Mouse (Mus musculus) left cerebral cortex, postnatal 4 days (tissue): ENCODE measurements around the gene Nap1l1. TPM values are rescaled to one million over a fixed set of nuclear protein-coding genes. Genes with fewer than 3 reads are reported as not detected.

Source experiments
- DNase-seq: peaks from one replicate; pipeline ENCODE4 v3.0.0-alpha.2; 2022
- intact Hi-C: fragments of 180-260 bp; cut with DNase I; formaldehyde crosslinking; loops from one replicate; pipeline ENCODE4 v1.15.1; 2025
- total RNA-seq, 2 experiments: library from RNA; stranded (reverse); gene quantifications; 2 replicates each; pipeline ENCODE4 v1.2.3; 2021

The Nap1l1 gene
- total RNA-seq, 2 experiments from 2014 or later, result 229 to 241 TPM

DNA sequence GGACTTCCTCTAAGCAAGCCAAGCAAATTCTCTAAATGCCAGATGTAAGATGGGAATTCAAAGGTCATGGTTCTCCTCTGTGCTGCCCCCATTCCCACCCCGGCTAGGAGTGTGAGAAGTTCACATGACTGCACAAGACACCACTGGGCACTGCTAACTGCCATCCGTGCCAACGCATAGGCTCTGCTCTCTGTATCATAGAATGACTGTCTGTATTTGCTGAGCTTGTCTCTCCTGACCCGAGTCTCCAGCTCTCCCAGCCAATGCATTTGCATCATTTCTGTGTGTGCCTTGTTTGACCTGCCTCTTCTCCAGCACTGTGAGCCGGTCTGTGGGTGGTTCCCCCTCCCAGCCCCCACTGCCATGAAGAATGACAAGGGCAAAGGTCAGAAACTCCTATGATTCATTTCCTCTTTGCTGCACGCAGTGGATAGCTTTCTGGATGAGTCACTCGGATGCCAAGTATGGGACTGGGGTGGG lies 70.8 kb downstream of the Nap1l1 start:
- no peak for DNase-seq
- intact Hi-C loops, result no loop called here

DNA sequence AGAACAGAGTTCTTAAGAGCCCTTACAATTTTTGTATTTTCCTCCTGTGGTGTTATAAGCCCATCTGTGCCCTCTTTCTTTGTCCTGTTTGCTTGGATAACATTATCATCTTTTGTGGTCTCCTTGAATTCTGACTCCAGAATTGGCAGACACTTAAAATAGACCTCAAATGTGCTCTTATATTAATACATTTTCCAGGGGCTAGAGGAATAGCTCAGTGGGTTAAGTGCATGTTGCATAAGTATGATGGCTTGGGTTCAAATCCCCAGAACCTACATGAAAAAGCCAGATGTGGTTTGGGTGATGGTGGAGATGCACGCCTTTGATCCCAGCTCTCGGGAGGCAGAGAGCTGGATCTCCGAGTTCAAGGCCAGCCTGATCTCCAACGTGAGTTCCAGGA lies 71.3 kb downstream of the Nap1l1 start:
- intact Hi-C loops, result no loop called here
- no peak for DNase-seq

DNA sequence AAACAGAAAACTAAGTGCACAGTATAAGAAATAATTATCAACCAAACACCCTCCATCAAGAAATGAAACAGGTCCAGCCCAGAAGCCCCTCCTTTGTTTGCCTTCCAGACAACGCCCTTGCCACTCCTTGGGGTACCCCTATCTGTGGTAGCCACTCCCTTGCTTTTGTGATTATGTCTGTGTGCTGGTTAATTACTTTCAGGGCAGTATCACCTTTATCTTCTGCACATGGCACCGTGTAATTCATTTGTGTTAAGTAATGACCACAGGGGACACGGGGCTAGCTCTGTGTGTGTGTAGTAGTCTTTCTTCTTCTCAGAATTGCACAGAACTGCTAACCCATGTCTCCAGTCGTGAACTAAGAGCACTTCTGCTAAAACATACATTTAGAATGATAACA lies 72.6 kb downstream of the Nap1l1 start:
- intact Hi-C loops, result no loop called here

More for the DNA sequence above, 72.6 kb downstream of the Nap1l1 start:
- DNase-seq, result no peak

Other genes with a start within 250 kb of the Nap1l1 start
- 1 to 10 TPM; 4.2 to 4.3 TPM for gene Bbs10, start 174.5 kb upstream of the Nap1l1 start, total RNA-seq
- 10 to 100 TPM; 18.9 to 20.3 TPM for gene Phlda1, start 33.1 kb downstream of the Nap1l1 start, total RNA-seq